Mouse (Mus musculus) lung, embryonic 16.5 days (tissue): Measurements from ENCODE around the gene Lca5l. TPM values are rescaled to one million over a fixed set of nuclear protein-coding genes. Genes with fewer than 3 reads are reported as not detected.

Experiments
- ATAC-seq: fragments of 200-750 bp; cut with Nextera tagmentation; 2 replicates; pipeline ENCODE4 v1.8.0; 2017; ENCODE audit warnings: low read depth, mild to moderate bottlenecking, moderate library complexity
- H3K27ac ChIP-seq: fragments of 300-500 bp; sonication (generic); 2 replicates; pipeline ENCODE4 v1.5.1; 2014; ENCODE audit warnings: mild to moderate bottlenecking, control low read depth, low read length
- H3K27me3 ChIP-seq: fragments of 300-500 bp; sonication (generic); 2 replicates; pipeline ENCODE4 v1.6.1; 2014; ENCODE audit warnings: low read depth, low read length, mixed read lengths; ENCODE audit not compliant: control insufficient read depth, insufficient read depth
- H3K36me3 ChIP-seq: fragments of 300-500 bp; sonication (generic); 2 replicates; pipeline ENCODE4 v1.6.1; 2014; ENCODE audit warnings: low read length; ENCODE audit not compliant: control insufficient read depth, insufficient read depth
- H3K4me1 ChIP-seq: fragments of 300-500 bp; sonication (generic); replicated peaks from 2 replicates; pipeline ENCODE4 v1.6.1; 2014; ENCODE audit warnings: low read length, mixed read lengths; ENCODE audit not compliant: control insufficient read depth, insufficient read depth
- H3K4me2 ChIP-seq: fragments of 300-500 bp; sonication (generic); 2 replicates; pipeline ENCODE4 v1.6.1; 2014; ENCODE audit warnings: low read depth, low read length, control low read depth
- H3K4me3 ChIP-seq: fragments of 300-500 bp; sonication (generic); 2 replicates; pipeline ENCODE4 v1.5.1; 2014; ENCODE audit warnings: mild to moderate bottlenecking, low read length, control low read depth
- H3K9ac ChIP-seq: fragments of 300-500 bp; sonication (generic); 2 replicates; pipeline ENCODE4 v1.6.1; 2014; ENCODE audit warnings: low read length, control low read depth
- H3K9me3 ChIP-seq: fragments of 300-500 bp; sonication (generic); 2 replicates; pipeline ENCODE4 v1.6.1; 2016; ENCODE audit warnings: low read length; ENCODE audit not compliant: control insufficient read depth
- WGBS: fragments of 180-500 bp; shearing (Covaris S2); extraction: QIAGEN DNeasy Blood & Tissue Kit; methylation state at CpG from one replicate; pipeline ENCODE4 v1.1.7; 2014; 5-methylcytosine and 5-hydroxymethylcytosine counted together
- polyA plus RNA-seq: library from polyadenylated mRNA; unstranded; fragments of >200 nt; fragmentation: Nextera tagmentation; extraction: Ambion mirVana; gene quantifications from 2 replicates; pipeline ENCODE4 v1.2.1, GENCODE M21; 2015

Gene Lca5l
- 0.93 and 0.96 TPM in 2 replicates for polyA plus RNA-seq

- ATAC-seq = peak; percentile 99
- H3K4me3 ChIP-seq = peak within 1 kb of the TSS; percentile 78
- H3K27me3 ChIP-seq = no peaks in the 10 kb centered on the region
- 0 out of 2 replicates have a peak, but pooled peaks cover 2% of the 10 kb centered on the region for H3K4me1 ChIP-seq
- no peaks in the 10 kb centered on the region for H3K36me3 ChIP-seq
- WGBS = under 1% methylated on average over 77 of the region's 77 CpGs
- peak within 1 kb of the TSS; percentile 75 for H3K4me2 ChIP-seq
- peak within 1 kb of the TSS; percentile 62; the same call in 1 of the 2 replicates for H3K27ac ChIP-seq
- no peaks in the 10 kb centered on the region for H3K9me3 ChIP-seq
- H3K9ac ChIP-seq = peak within 1 kb of the TSS; percentile 74
Measured at GRCm38 (mm10) chr16:96191531-96192506, at the start of gene Lca5l. Gene Lca5l (minus strand): TSS chr16:96192271.

GRCm38 (mm10) chr16:96235366-96235970 is 43.4 kb upstream of the Lca5l start, which contains the start of gene B3galt5:
Gene B3galt5 (plus strand): TSS chr16:96235801.
- H3K4me2 ChIP-seq = peak within 1 kb of the TSS; percentile 45
- 62% methylated on average over 17 of the region's 17 CpGs for WGBS
- H3K9me3 ChIP-seq = no peaks in the 10 kb centered on the region
- no peaks in the 10 kb centered on the region for H3K27me3 ChIP-seq
- ATAC-seq = no peak
- peak within 1 kb of the TSS; percentile 35 for H3K9ac ChIP-seq
- H3K4me1 ChIP-seq = no peaks in the 10 kb centered on the region
- peak within 1 kb of the TSS; percentile 23 for H3K4me3 ChIP-seq
- H3K27ac ChIP-seq = peak within 1 kb of the TSS; percentile 39
- no peaks in the 10 kb centered on the region for H3K36me3 ChIP-seq

GRCm38 (mm10) chr16:96233996-96234395 is 41.9 kb upstream of the Lca5l start:
- no peaks in the 10 kb centered on the region for H3K27me3 ChIP-seq
- H3K4me2 ChIP-seq = no peak overlapping the region
- no peaks in the 10 kb centered on the region for H3K36me3 ChIP-seq
- ATAC-seq = no peak
- 84% methylated on average over 8 of the region's 8 CpGs for WGBS
- no peak overlapping the region for H3K4me3 ChIP-seq
- no peak overlapping the region for H3K27ac ChIP-seq
- no peaks in the 10 kb centered on the region for H3K4me1 ChIP-seq
- no peak overlapping the region for H3K9ac ChIP-seq
- H3K9me3 ChIP-seq = no peaks in the 10 kb centered on the region

GRCm38 (mm10) chr16:96231974-96232373 is 39.9 kb upstream of the Lca5l start:
- no peak overlapping the region for H3K27ac ChIP-seq
- no peak overlapping the region for H3K4me3 ChIP-seq
- H3K36me3 ChIP-seq = no peaks in the 10 kb centered on the region
- no peaks in the 10 kb centered on the region for H3K4me1 ChIP-seq
- no peaks in the 10 kb centered on the region for H3K27me3 ChIP-seq
- no peaks in the 10 kb centered on the region for H3K9me3 ChIP-seq
- ATAC-seq = no peak
- 80% methylated on average over 7 of the region's 8 CpGs for WGBS
- no peak overlapping the region for H3K9ac ChIP-seq
- H3K4me2 ChIP-seq = no peak overlapping the region

GRCm38 (mm10) chr16:96231251-96231650 is 39.2 kb upstream of the Lca5l start:
- 84% methylated on average over 4 of the region's 4 CpGs for WGBS
- H3K4me1 ChIP-seq = no peaks in the 10 kb centered on the region
- H3K36me3 ChIP-seq = no peaks in the 10 kb centered on the region
- no peak overlapping the region for H3K27ac ChIP-seq
- H3K9me3 ChIP-seq = no peaks in the 10 kb centered on the region
- no peaks in the 10 kb centered on the region for H3K27me3 ChIP-seq
- ATAC-seq = no peak
- H3K4me2 ChIP-seq = no peak overlapping the region
- H3K4me3 ChIP-seq = no peak overlapping the region
- H3K9ac ChIP-seq = no peak overlapping the region

- no peaks in the 10 kb centered on the region for H3K27me3 ChIP-seq
- WGBS = 30% methylated on average over 11 of the region's 11 CpGs
- no peaks in the 10 kb centered on the region for H3K9me3 ChIP-seq
- H3K9ac ChIP-seq = no peak overlapping the region
- no peak overlapping the region for H3K4me3 ChIP-seq
- 0 out of 2 replicates have a peak, but pooled peaks have one; percentile 54 for ATAC-seq
- no peaks in the 10 kb centered on the region for H3K36me3 ChIP-seq
- H3K4me2 ChIP-seq = no peak overlapping the region
- H3K27ac ChIP-seq = no peak overlapping the region
- no peaks in the 10 kb centered on the region for H3K4me1 ChIP-seq
Measured at GRCm38 (mm10) chr16:96230411-96230810, 38.3 kb upstream of the Lca5l start.

GRCm38 (mm10) chr16:96229044-96229555 is 37.0 kb upstream of the Lca5l start:
- ATAC-seq = no peak
- Histone ChIP-seq H3K27ac (no peak overlapping the region), H3K4me2 (no peak overlapping the region), H3K9me3 (no peaks in the 10 kb centered on the region), H3K9ac (no peak overlapping the region), H3K36me3 (no peaks in the 10 kb centered on the region), H3K4me3 (no peak overlapping the region), H3K27me3 (no peaks in the 10 kb centered on the region), H3K4me1 (no peaks in the 10 kb centered on the region)
- WGBS = 36% methylated on average over 8 of the region's 8 CpGs

GRCm38 (mm10) chr16:96228438-96228837 is 36.4 kb upstream of the Lca5l start:
- peak; percentile 47; the same call in 1 of the 2 replicates for ATAC-seq
- no peaks in the 10 kb centered on the region for H3K4me1 ChIP-seq
- no peaks in the 10 kb centered on the region for H3K9me3 ChIP-seq
- H3K9ac ChIP-seq = no peak overlapping the region
- H3K4me3 ChIP-seq = no peak overlapping the region
- H3K27me3 ChIP-seq = no peaks in the 10 kb centered on the region
- H3K36me3 ChIP-seq = no peaks in the 10 kb centered on the region
- H3K4me2 ChIP-seq = no peak overlapping the region
- no peak overlapping the region for H3K27ac ChIP-seq
- 36% methylated on average over 13 of the region's 13 CpGs for WGBS

GRCm38 (mm10) chr16:96222452-96222851 is 30.4 kb upstream of the Lca5l start:
- H3K4me2 ChIP-seq = no peak overlapping the region
- H3K4me1 ChIP-seq = no peaks in the 10 kb centered on the region
- H3K4me3 ChIP-seq = no peak overlapping the region
- H3K9ac ChIP-seq = no peak overlapping the region
- ATAC-seq = no peak
- H3K36me3 ChIP-seq = no peaks in the 10 kb centered on the region
- H3K9me3 ChIP-seq = no peaks in the 10 kb centered on the region
- no peak overlapping the region for H3K27ac ChIP-seq
- no peaks in the 10 kb centered on the region for H3K27me3 ChIP-seq
- 68% methylated on average over 1 of the region's 1 CpGs for WGBS
